Mouse (Mus musculus) lung, embryonic 14.5 days (tissue): ENCODE measurements around the gene Nav3. TPM values are rescaled to one million over a fixed set of nuclear protein-coding genes. Genes with fewer than 3 reads are reported as not detected.

Experiments
- ATAC-seq: fragments of 200-750 bp; cut with Nextera tagmentation; 2 replicates; pipeline ENCODE4 v1.8.0; 2017; ENCODE audit warnings: mild to moderate bottlenecking, moderate TSS enrichment, moderate library complexity; ENCODE audit not compliant: insufficient read depth
- DNase-seq: peaks from one replicate; pipeline ENCODE4 v3.0.0-alpha.2; 2015
- H3K27ac ChIP-seq: fragments of 300-500 bp; sonication (generic); 2 replicates; pipeline ENCODE4 v1.5.1; 2014; ENCODE audit warnings: low read depth, mild to moderate bottlenecking, moderate library complexity
- H3K27me3 ChIP-seq: fragments of 300-500 bp; sonication (generic); 2 replicates; pipeline ENCODE4 v1.6.1; 2014; ENCODE audit warnings: low read length, control low read depth; ENCODE audit not compliant: insufficient read depth
- H3K36me3 ChIP-seq: fragments of 300-500 bp; sonication (generic); 2 replicates; pipeline ENCODE4 v1.6.1; 2014; ENCODE audit warnings: control low read depth; ENCODE audit not compliant: insufficient read depth
- H3K4me1 ChIP-seq: fragments of 300-500 bp; sonication (generic); 2 replicates; pipeline ENCODE4 v1.6.1; 2014; ENCODE audit warnings: antibody characterized with exemption, control low read depth; ENCODE audit not compliant: insufficient read depth
- H3K4me2 ChIP-seq: fragments of 300-500 bp; sonication (generic); 2 replicates; pipeline ENCODE4 v1.6.1; 2014; ENCODE audit warnings: mild to moderate bottlenecking
- H3K4me3 ChIP-seq: fragments of 300-500 bp; sonication (generic); 2 replicates; pipeline ENCODE4 v1.5.1; 2014; ENCODE audit warnings: low read depth, low read length
- H3K9ac ChIP-seq: fragments of 300-500 bp; sonication (generic); 2 replicates; pipeline ENCODE4 v1.6.1; 2014
- H3K9me3 ChIP-seq: fragments of 300-500 bp; sonication (generic); 2 replicates; pipeline ENCODE4 v1.6.1; 2016; ENCODE audit warnings: low read depth, low read length, control low read depth
- CTCF ChIP-seq: IDR thresholded peaks from 2 replicates; pipeline ENCODE4 v1.5.1; 2016; ENCODE audit warnings: antibody characterized with exemption, low read depth
- WGBS: fragments of 180-500 bp; shearing (Covaris S2); extraction: QIAGEN DNeasy Blood & Tissue Kit; methylation state at CpG from one replicate; pipeline ENCODE4 v1.1.7; 2014; 5-methylcytosine and 5-hydroxymethylcytosine counted together
- polyA plus RNA-seq: library from polyadenylated mRNA; unstranded; fragments of >200 nt; fragmentation: Nextera tagmentation; extraction: Ambion mirVana; gene quantifications from 2 replicates; pipeline ENCODE4 v1.2.1, GENCODE M21; 2014

The Nav3 gene
- polyA plus RNA-seq, 1 experiment from 2014 or later, result 3.7 TPM

- Histone ChIP-seq H3K9ac (no peak overlapping the region), H3K9me3 (no peaks in the 10 kb centered on the region), H3K27ac (no peak overlapping the region), H3K4me3 (no peak overlapping the region), H3K36me3 (no peaks in the 10 kb centered on the region), H3K4me2 (peak overlapping the region; percentile 47; the same call in 1 of the 2 replicates), H3K4me1 (no peaks in the 10 kb centered on the region), H3K27me3 (no peaks in the 10 kb centered on the region)
- peak; percentile 66 for TF ChIP-seq CTCF
- DNase-seq (peak; percentile 79), ATAC-seq (peak; percentile 96)
- WGBS, result 48% methylated on average over 27 of the region's 27 CpGs
These were observed 771.6 kb downstream of the Nav3 start for GRCm38 (mm10) chr10:109684109-109685056.

GRCm38 (mm10) chr10:109672896-109673295 lies 783.1 kb downstream of the Nav3 start:
- Histone ChIP-seq H3K4me1 (no peaks in the 10 kb centered on the region), H3K9me3 (no peaks in the 10 kb centered on the region), H3K36me3 (no peaks in the 10 kb centered on the region), H3K4me2 (no peak overlapping the region), H3K9ac (no peak overlapping the region), H3K4me3 (no peak overlapping the region), H3K27me3 (no peaks in the 10 kb centered on the region), H3K27ac (no peak overlapping the region)
- DNase-seq, result no peak
- 79% methylated on average over 2 of the region's 2 CpGs for WGBS
- ATAC-seq, result no peak
- no peak for TF ChIP-seq CTCF

GRCm38 (mm10) chr10:109667453-109667852 lies 788.6 kb downstream of the Nav3 start:
- H3K36me3 ChIP-seq, result no peaks in the 10 kb centered on the region
- H3K27ac ChIP-seq, result no peak overlapping the region
- H3K9me3 ChIP-seq, result no peaks in the 10 kb centered on the region
- no peak for TF ChIP-seq CTCF
- H3K27me3 ChIP-seq, result no peaks in the 10 kb centered on the region
- H3K9ac ChIP-seq, result no peak overlapping the region
- H3K4me2 ChIP-seq, result no peak overlapping the region
- H3K4me1 ChIP-seq, result no peaks in the 10 kb centered on the region
- no peak for DNase-seq
- WGBS, result 69% methylated on average over 4 of the region's 4 CpGs
- no peak overlapping the region for H3K4me3 ChIP-seq
- ATAC-seq, result no peak

GRCm38 (mm10) chr10:109664629-109665317 lies 791.2 kb downstream of the Nav3 start:
- Histone ChIP-seq H3K27ac (no peak overlapping the region), H3K4me1 (no peaks in the 10 kb centered on the region), H3K4me3 (no peak overlapping the region), H3K27me3 (no peaks in the 10 kb centered on the region), H3K36me3 (no peaks in the 10 kb centered on the region), H3K9ac (no peak overlapping the region), H3K4me2 (peak overlapping the region; percentile 43; the same call in 1 of the 2 replicates), H3K9me3 (no peaks in the 10 kb centered on the region)
- DNase-seq, result peak; percentile 93
- peak; percentile 86 for TF ChIP-seq CTCF
- ATAC-seq, result peak; percentile 76; the same call in 1 of the 2 replicates
- 32% methylated on average over 14 of the region's 14 CpGs for WGBS

GRCm38 (mm10) chr10:109651516-109651915 lies 804.5 kb downstream of the Nav3 start:
- H3K9me3 ChIP-seq, result no peaks in the 10 kb centered on the region
- H3K4me3 ChIP-seq, result no peak overlapping the region
- no peaks in the 10 kb centered on the region for H3K36me3 ChIP-seq
- WGBS, result 67% methylated on average over 7 of the region's 7 CpGs
- no peak overlapping the region for H3K4me2 ChIP-seq
- no peak for ATAC-seq
- no peaks in the 10 kb centered on the region for H3K4me1 ChIP-seq
- H3K9ac ChIP-seq, result no peak overlapping the region
- no peaks in the 10 kb centered on the region for H3K27me3 ChIP-seq
- H3K27ac ChIP-seq, result no peak overlapping the region
- DNase-seq, result no peak
- no peak for TF ChIP-seq CTCF

- Histone ChIP-seq H3K9ac (no peak overlapping the region), H3K4me1 (no peaks in the 10 kb centered on the region), H3K27me3 (no peaks in the 10 kb centered on the region), H3K4me2 (no peak overlapping the region), H3K27ac (no peak overlapping the region), H3K9me3 (no peaks in the 10 kb centered on the region), H3K36me3 (no peaks in the 10 kb centered on the region), H3K4me3 (no peak overlapping the region)
- DNase-seq, result no peak
- WGBS, result 80% methylated on average over 3 of the region's 3 CpGs
- ATAC-seq, result no peak
- TF ChIP-seq CTCF, result no peak
These were observed 812.4 kb downstream of the Nav3 start for GRCm38 (mm10) chr10:109643598-109643997.

GRCm38 (mm10) chr10:109641806-109642205 lies 814.2 kb downstream of the Nav3 start:
- no peak for DNase-seq
- no peak for ATAC-seq
- no peak overlapping the region for H3K27ac ChIP-seq
- H3K27me3 ChIP-seq, result no peaks in the 10 kb centered on the region
- TF ChIP-seq CTCF, result no peak
- H3K4me1 ChIP-seq, result no peaks in the 10 kb centered on the region
- no peak overlapping the region for H3K4me2 ChIP-seq
- H3K9ac ChIP-seq, result no peak overlapping the region
- H3K36me3 ChIP-seq, result no peaks in the 10 kb centered on the region
- 66% methylated on average over 7 of the region's 7 CpGs for WGBS
- no peak overlapping the region for H3K4me3 ChIP-seq
- H3K9me3 ChIP-seq, result no peaks in the 10 kb centered on the region
